Mouse (Mus musculus) bone marrow macrophage, adult 2 months (primary cell): ENCODE data around the gene Syce2.

Experiments
- CTCF ChIP-seq: IDR thresholded peaks from 2 replicates; pipeline ENCODE4 v1.5.1; 2012; ENCODE audit warnings: low read depth, mild to moderate bottlenecking, low read length, moderate library complexity
- POLR2A ChIP-seq: IDR thresholded peaks from 2 replicates; pipeline ENCODE4 v1.6.1; 2012; ENCODE audit warnings: mild to moderate bottlenecking, low read depth, low read length, borderline replicate concordance

GRCm38 (mm10) chr8:84874339-84874738 lies 2.4 kb downstream of the Syce2 start:
- TF ChIP-seq CTCF (no peak), POLR2A (no peak)
